Mouse (Mus musculus) neural tube, embryonic 12.5 days (tissue): ENCODE measurements around the gene Atxn3. TPM values are rescaled to one million over a fixed set of nuclear protein-coding genes. Genes with fewer than 3 reads are reported as not detected.
"Not testable (repeated sequence)": the region's sequence is repeated elsewhere in the genome, so short reads cannot be mapped to it uniquely, and the experiment has no call there.

Experiments used
- ATAC-seq: fragments of 200-750 bp; cut with Nextera tagmentation; 2 replicates; pipeline ENCODE4 v1.8.0; 2017; ENCODE audit warnings: low read depth, mild to moderate bottlenecking, moderate TSS enrichment, moderate library complexity; ENCODE audit not compliant: low FRiP score
- H3K27ac ChIP-seq: fragments of 300-500 bp; sonication (generic); 2 replicates; pipeline ENCODE4 v1.5.1; 2016
- H3K27me3 ChIP-seq: fragments of 300-500 bp; sonication (generic); replicated peaks from 2 replicates; pipeline ENCODE4 v1.6.1; 2016; ENCODE audit warnings: mild to moderate bottlenecking
- H3K36me3 ChIP-seq: fragments of 300-500 bp; sonication (generic); 2 replicates; pipeline ENCODE4 v1.6.1; 2016; ENCODE audit warnings: mild to moderate bottlenecking
- H3K4me1 ChIP-seq: fragments of 300-500 bp; sonication (generic); 2 replicates; pipeline ENCODE4 v1.6.1; 2016
- H3K4me2 ChIP-seq: fragments of 300-500 bp; sonication (generic); replicated peaks from 2 replicates; pipeline ENCODE4 v1.6.1; 2016; ENCODE audit warnings: mild to moderate bottlenecking
- H3K4me3 ChIP-seq: fragments of 300-500 bp; sonication (generic); 2 replicates; pipeline ENCODE4 v1.5.1; 2016
- H3K9ac ChIP-seq: fragments of 300-500 bp; sonication (generic); 2 replicates; pipeline ENCODE4 v1.6.1; 2016; ENCODE audit warnings: mild to moderate bottlenecking
- H3K9me3 ChIP-seq: fragments of 300-500 bp; sonication (generic); 2 replicates; pipeline ENCODE4 v1.6.1; 2016; ENCODE audit warnings: mild to moderate bottlenecking
- WGBS: fragments of 180-500 bp; shearing (Covaris S2); methylation state at CpG from one replicate; pipeline ENCODE4 v1.1.7; 2016; 5-methylcytosine and 5-hydroxymethylcytosine counted together
- polyA plus RNA-seq: library from polyadenylated mRNA; unstranded; fragments of >200 nt; fragmentation: Nextera tagmentation; extraction: Ambion mirVana; gene quantifications from 2 replicates; pipeline ENCODE4 v1.2.1, GENCODE M21; 2016

Gene Atxn3
- polyA plus RNA-seq, 1 experiment from 2014 or later = 14.7 TPM

GRCm38 (mm10) chr12:101955821-101956220, 2.2 kb downstream of the Atxn3 start:
- not testable (repeated sequence) for H3K9ac ChIP-seq, H3K4me2 ChIP-seq, H3K4me1 ChIP-seq, H3K27ac ChIP-seq, H3K36me3 ChIP-seq, H3K9me3 ChIP-seq, H3K4me3 ChIP-seq, H3K27me3 ChIP-seq, ATAC-seq
- 96% methylated on average over 8 of the region's 8 CpGs for WGBS

DNA sequence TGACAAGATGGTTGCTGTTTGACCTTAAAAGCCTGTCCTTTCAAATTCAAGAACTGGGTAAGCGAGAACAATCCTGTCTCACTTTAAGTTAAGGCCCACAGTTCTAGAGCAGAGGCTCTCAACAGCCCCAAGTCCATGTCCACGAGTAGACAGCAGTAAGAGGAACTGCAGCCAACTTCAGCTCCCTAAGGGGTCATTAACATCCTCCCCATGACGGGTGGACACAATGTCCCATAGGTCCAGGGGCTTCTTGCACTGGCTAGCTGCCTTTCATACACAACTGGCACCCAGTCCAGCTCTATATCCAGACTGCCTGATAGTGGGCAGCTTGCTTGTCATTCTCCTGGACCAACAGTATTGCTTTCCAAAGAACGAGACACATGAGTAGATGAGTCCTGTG, 9.2 kb downstream of the Atxn3 start:
- Histone ChIP-seq H3K9ac (no peak overlapping the region), H3K4me2 (no peak overlapping the region), H3K27ac (no peak overlapping the region), H3K27me3 (no peaks in the 10 kb centered on the region), H3K9me3 (no peaks in the 10 kb centered on the region), H3K4me3 (no peak overlapping the region), H3K4me1 (no peaks in the 10 kb centered on the region), H3K36me3 (peaks cover 33% of the 10 kb centered on the region)
- ATAC-seq = no peak
- 78% methylated on average over 4 of the region's 4 CpGs for WGBS

- no peak overlapping the region for H3K27ac ChIP-seq
- 87% methylated on average over 8 of the region's 8 CpGs for WGBS
- no peaks in the 10 kb centered on the region for H3K27me3 ChIP-seq
- H3K4me3 ChIP-seq = no peak overlapping the region
- H3K36me3 ChIP-seq = peaks cover 33% of the 10 kb centered on the region
- no peaks in the 10 kb centered on the region for H3K9me3 ChIP-seq
- H3K9ac ChIP-seq = no peak overlapping the region
- no peaks in the 10 kb centered on the region for H3K4me1 ChIP-seq
- no peak for ATAC-seq
- H3K4me2 ChIP-seq = no peak overlapping the region
These were observed 10.1 kb downstream of the Atxn3 start for GRCm38 (mm10) chr12:101947986-101948385.

GRCm38 (mm10) chr12:101937572-101937971, 20.5 kb downstream of the Atxn3 start:
- Histone ChIP-seq H3K9me3 (no peaks in the 10 kb centered on the region), H3K4me1 (no peaks in the 10 kb centered on the region), H3K27ac (no peak overlapping the region), H3K4me2 (no peak overlapping the region), H3K27me3 (no peaks in the 10 kb centered on the region), H3K9ac (no peak overlapping the region), H3K4me3 (no peak overlapping the region), H3K36me3 (peaks cover 61% of the 10 kb centered on the region)
- no peak for ATAC-seq
- 88% methylated on average over 7 of the region's 7 CpGs for WGBS

- no peak overlapping the region for H3K4me3 ChIP-seq
- H3K9ac ChIP-seq = no peak overlapping the region
- 97% methylated on average over 3 of the region's 3 CpGs for WGBS
- no peaks in the 10 kb centered on the region for H3K27me3 ChIP-seq
- no peak for ATAC-seq
- no peak overlapping the region for H3K4me2 ChIP-seq
- H3K27ac ChIP-seq = no peak overlapping the region
- no peaks in the 10 kb centered on the region for H3K9me3 ChIP-seq
- H3K36me3 ChIP-seq = peaks cover 65% of the 10 kb centered on the region
- H3K4me1 ChIP-seq = no peaks in the 10 kb centered on the region
These were observed 22.8 kb downstream of the Atxn3 start for GRCm38 (mm10) chr12:101935223-101935622.

GRCm38 (mm10) chr12:101928423-101928822, 29.6 kb downstream of the Atxn3 start:
- no peak for ATAC-seq
- Histone ChIP-seq H3K9me3 (no peaks in the 10 kb centered on the region), H3K4me1 (no peaks in the 10 kb centered on the region), H3K27ac (no peak overlapping the region), H3K36me3 (peaks cover 69% of the 10 kb centered on the region), H3K27me3 (no peaks in the 10 kb centered on the region), H3K4me2 (no peak overlapping the region), H3K9ac (no peak overlapping the region), H3K4me3 (no peak overlapping the region)
- 83% methylated on average over 1 of the region's 1 CpGs for WGBS

DNA sequence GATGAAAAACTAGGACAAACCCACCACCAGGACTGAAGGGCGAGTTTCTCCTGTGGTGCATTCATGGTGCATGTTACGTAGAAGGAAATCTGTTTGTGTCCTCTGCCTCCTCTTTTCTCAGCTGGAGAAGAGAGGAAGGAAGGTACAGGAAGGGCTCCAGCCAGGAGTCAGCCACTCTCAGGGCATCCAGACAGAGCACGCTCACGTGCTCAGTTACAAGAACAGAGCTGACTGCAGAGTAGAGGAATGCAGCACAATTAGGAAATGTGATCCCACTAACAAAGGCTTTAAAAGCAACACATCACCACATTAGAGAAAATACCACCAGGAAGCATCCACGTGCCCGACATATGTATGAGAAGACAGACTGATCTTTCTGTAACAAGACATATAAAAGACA, 35.7 kb downstream of the Atxn3 start:
- Histone ChIP-seq H3K4me3 (no peak overlapping the region), H3K27ac (no peak overlapping the region), H3K4me1 (no peaks in the 10 kb centered on the region), H3K36me3 (peaks cover 45% of the 10 kb centered on the region), H3K27me3 (no peaks in the 10 kb centered on the region), H3K9me3 (no peaks in the 10 kb centered on the region), H3K9ac (no peak overlapping the region), H3K4me2 (no peak overlapping the region)
- no peak for ATAC-seq
- WGBS = 86% methylated on average over 6 of the region's 6 CpGs

DNA sequence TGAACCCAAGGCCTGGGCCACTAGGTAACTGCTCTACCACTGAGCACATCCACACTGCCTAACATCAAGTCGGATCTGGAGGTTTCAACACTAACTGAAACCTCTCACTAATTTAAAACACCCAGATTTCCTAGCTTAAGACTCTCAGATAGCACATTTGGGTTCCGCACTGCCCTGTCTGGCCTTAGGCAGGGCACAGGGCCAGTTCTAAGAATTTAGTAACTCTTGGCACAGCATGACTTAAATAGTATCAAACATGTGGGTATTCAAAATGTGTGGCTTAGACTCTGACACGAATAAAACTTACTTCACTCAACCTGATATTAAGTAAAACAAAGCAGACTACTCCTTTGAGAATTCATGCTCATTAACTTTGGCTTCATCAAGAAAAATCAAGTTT, 38.2 kb downstream of the Atxn3 start:
- ATAC-seq = no peak
- H3K4me2 ChIP-seq = no peak overlapping the region
- 84% methylated on average over 3 of the region's 3 CpGs for WGBS

DNA sequence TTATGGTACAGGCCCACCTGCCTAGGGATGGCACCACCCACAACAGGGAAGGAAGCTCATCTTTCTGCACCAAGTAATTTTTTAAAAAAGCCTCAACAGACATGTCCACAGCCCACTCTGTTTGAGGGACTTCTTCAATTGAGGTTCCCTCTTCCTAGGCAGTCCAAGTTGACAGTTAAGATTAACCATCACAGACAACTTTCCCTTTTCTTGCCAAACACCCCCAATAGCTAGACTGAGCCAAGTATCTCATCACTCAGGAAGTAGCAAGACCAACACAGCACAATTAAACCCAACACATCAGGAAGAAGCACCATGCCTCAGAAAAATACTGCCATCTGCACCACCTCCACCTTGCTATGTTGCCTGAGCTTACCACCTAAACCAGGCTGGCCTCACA, 40.9 kb downstream of the Atxn3 start:
- H3K4me1 ChIP-seq = peaks cover 4% of the 10 kb centered on the region
- no peaks in the 10 kb centered on the region for H3K27me3 ChIP-seq
- H3K9ac ChIP-seq = no peak overlapping the region
- no peak overlapping the region for H3K4me2 ChIP-seq
- H3K9me3 ChIP-seq = no peaks in the 10 kb centered on the region
- H3K36me3 ChIP-seq = peaks cover under 1% of the 10 kb centered on the region; the same call in 1 of the 2 replicates
- no peak overlapping the region for H3K27ac ChIP-seq
- H3K4me3 ChIP-seq = no peak overlapping the region
- ATAC-seq = no peak

More for the DNA sequence above, 38.2 kb downstream of the Atxn3 start:
- Histone ChIP-seq H3K36me3 (peaks cover 24% of the 10 kb centered on the region), H3K9ac (no peak overlapping the region), H3K9me3 (no peaks in the 10 kb centered on the region), H3K4me3 (no peak overlapping the region), H3K4me1 (no peaks in the 10 kb centered on the region), H3K27ac (no peak overlapping the region), H3K27me3 (no peaks in the 10 kb centered on the region)

DNA sequence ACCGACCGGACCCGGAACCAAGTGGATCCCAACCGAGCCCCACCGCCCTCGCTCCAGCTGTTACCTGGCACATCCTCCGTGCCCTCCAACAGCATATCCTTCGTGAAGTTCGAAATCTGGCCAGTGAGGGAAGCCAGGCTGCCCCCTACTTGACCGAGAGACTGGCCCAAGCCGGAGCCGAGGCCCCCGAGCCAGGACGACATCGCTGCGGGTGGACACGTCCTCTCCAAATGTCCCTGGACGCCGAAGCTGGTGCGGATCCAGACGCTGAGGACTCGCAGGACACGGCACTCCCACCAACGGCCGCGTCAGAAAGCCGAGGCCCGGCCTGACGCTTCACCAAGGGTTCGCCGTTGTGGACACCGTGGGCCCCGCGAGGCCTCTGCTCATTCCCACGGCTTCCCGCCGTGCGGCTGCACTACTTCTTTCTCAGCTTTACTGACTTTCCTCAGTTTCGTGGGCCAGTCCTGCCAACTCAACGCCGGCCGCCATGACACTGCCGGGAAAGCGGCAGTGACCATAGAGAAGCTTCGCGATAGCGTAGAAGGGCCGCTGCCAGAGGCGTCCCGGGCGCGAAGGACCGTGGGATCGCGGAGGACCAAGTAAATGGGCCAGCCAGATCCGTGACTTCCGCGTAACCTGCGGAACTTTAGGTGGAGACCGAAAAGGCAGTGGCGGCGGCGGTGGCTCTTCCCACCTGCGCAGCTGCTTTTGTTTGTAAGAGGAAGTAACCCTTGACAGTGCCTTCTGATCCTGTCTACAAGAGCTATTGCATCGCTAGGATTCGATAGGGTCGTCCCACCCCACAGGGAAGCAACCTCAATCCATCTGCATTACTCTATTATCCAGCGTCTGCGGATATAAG, 45.2 kb downstream of the Atxn3 start, which contains the start of gene Trip11:
Trip11 (minus strand) TSS at position 642 of the 865 bp plus-strand sequence.
- H3K4me3 ChIP-seq = peak within 1 kb of the TSS; percentile 88
- no peaks in the 10 kb centered on the region for H3K9me3 ChIP-seq
- H3K27ac ChIP-seq = peak within 1 kb of the TSS; percentile 29; the same call in 1 of the 2 replicates
- H3K9ac ChIP-seq = peak within 1 kb of the TSS; percentile 84
- H3K4me1 ChIP-seq = peaks cover 16% of the 10 kb centered on the region
- no peaks in the 10 kb centered on the region for H3K27me3 ChIP-seq
- peak; percentile 96 for ATAC-seq
- peak within 1 kb of the TSS; percentile 74 for H3K4me2 ChIP-seq
- H3K36me3 ChIP-seq = peaks cover 9% of the 10 kb centered on the region; the same call in 1 of the 2 replicates
- under 1% methylated on average over 69 of the region's 69 CpGs for WGBS

GRCm38 (mm10) chr12:101911346-101911745, 46.7 kb downstream of the Atxn3 start:
- Histone ChIP-seq H3K4me1 (peaks cover 16% of the 10 kb centered on the region), H3K9me3 (no peaks in the 10 kb centered on the region), H3K9ac (no peak overlapping the region), H3K27me3 (no peaks in the 10 kb centered on the region), H3K4me3 (no peak overlapping the region), H3K4me2 (peak overlapping the region; percentile 74), H3K27ac (no peak overlapping the region), H3K36me3 (peaks cover 9% of the 10 kb centered on the region; the same call in 1 of the 2 replicates)
- no peak for ATAC-seq
- WGBS = 92% methylated on average over 3 of the region's 3 CpGs

GRCm38 (mm10) chr12:101910360-101910759, 47.7 kb downstream of the Atxn3 start:
- ATAC-seq = no peak
- WGBS = 95% methylated on average over 6 of the region's 6 CpGs

GRCm38 (mm10) chr12:101905817-101906216, 52.2 kb downstream of the Atxn3 start:
- H3K4me3 ChIP-seq = no peak overlapping the region
- H3K27ac ChIP-seq = no peak overlapping the region
- no peak overlapping the region for H3K4me2 ChIP-seq
- no peaks in the 10 kb centered on the region for H3K9me3 ChIP-seq
- no peak for ATAC-seq
- H3K4me1 ChIP-seq = no peaks in the 10 kb centered on the region
- H3K36me3 ChIP-seq = peaks cover 18% of the 10 kb centered on the region
- H3K27me3 ChIP-seq = no peaks in the 10 kb centered on the region
- WGBS = 94% methylated on average over 12 of the region's 12 CpGs
- no peak overlapping the region for H3K9ac ChIP-seq

More at GRCm38 (mm10) chr12:101910360-101910759, 47.7 kb downstream of the Atxn3 start:
- Histone ChIP-seq H3K36me3 (peaks cover 12% of the 10 kb centered on the region; the same call in 1 of the 2 replicates), H3K9me3 (no peaks in the 10 kb centered on the region), H3K4me1 (peaks cover 16% of the 10 kb centered on the region), H3K27ac (no peak overlapping the region), H3K9ac (no peak overlapping the region), H3K27me3 (no peaks in the 10 kb centered on the region), H3K4me2 (no peak overlapping the region), H3K4me3 (no peak overlapping the region)
